Mouse (Mus musculus): ENCODE measurements around the gene Garnl3.
A peak's percentile ranks its signal among the peaks of the same experiment; 100 is the strongest.
"Not testable (repeated sequence)": the region's sequence is repeated elsewhere in the genome, so short reads cannot be mapped to it uniquely, and the experiment has no call there.

The Garnl3 gene

DNA sequence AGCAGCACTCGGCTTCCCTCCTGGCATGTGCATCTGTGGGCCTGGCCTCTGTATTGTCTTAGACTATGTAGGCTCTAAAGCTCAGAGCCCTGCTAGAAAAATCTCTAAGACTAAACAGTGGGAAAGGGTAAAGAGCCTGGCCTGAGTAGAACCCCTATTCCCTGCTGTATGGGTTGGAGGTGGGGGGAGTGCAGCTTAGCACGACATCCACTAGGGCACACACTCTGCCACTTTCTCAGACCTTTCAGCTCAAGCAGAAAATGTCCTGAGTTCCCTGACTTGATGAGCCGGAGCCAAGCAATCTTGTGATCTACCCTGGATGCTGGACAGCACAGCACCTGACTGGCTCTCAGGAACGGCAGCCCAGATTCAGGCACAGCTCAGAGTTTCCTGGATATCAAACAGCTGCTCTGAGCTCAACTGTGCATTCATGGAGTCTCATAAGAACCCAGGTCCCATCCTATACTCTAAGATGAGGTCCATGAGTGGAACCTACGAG is 24.9 kb upstream of the Garnl3 start:
- no peak for DNase-seq (ENCODE audit: low read depth, low spot score)

GRCm38 (mm10) chr2:33154751-33155372 is 23.4 kb upstream of the Garnl3 start:
- DNase-seq (ENCODE audit: low read depth, low spot score), result peak; percentile 63

DNA sequence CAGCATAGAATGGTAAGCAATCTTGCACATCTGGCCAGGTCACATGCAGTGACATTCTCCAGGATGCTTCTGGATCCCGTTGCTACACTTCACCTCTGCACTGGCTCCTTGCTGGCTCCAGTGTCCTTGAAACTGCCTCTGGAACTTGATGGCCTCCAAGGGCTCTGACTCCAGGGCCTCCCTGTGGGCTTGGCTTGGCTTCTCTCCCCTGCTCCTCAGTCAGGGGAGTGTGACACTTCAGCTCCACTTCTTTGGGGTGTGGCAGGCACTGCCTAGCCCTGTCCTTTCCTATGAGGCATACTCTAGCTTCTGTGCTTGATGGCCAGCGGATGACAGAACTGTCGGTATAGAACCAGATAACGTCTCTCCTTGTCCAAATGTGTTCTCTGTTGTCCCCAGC is 15.5 kb upstream of the Garnl3 start:
- DNase-seq (ENCODE audit: low read depth, low spot score), result no peak

GRCm38 (mm10) chr2:33143292-33143691 is 11.8 kb upstream of the Garnl3 start:
- DNase-seq (ENCODE audit: low read depth, low spot score), result no peak

GRCm38 (mm10) chr2:33138491-33138890 is 7.0 kb upstream of the Garnl3 start:
- DNase-seq (ENCODE audit: low read depth, low spot score), result no peak

- DNase-seq (ENCODE audit: low read depth, low spot score), result no peak
These were observed 6.3 kb upstream of the Garnl3 start for GRCm38 (mm10) chr2:33137731-33138130.

GRCm38 (mm10) chr2:33137244-33137643 is 5.8 kb upstream of the Garnl3 start:
- no peak for DNase-seq (ENCODE audit: low read depth, low spot score)

DNA sequence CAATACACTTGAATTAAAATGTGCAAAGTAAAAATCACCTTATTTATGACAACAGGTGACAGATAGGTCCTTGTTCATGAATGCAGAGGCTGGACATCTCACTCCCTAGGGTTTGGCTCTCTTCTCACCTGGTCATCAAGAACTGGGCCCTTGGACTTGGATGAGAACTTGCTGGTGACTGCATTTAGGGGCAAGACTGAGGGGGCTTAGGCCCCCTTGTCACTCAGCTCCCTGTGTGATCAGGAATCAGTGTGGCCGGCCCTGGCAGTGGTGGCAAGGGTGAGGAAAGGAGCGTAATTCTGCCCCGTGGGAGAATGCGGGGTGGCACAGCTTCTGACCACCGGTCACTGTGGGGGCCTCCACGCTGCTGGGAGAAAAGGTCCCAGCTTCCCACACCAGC is 4.9 kb upstream of the Garnl3 start:
- DNase-seq (ENCODE audit: low read depth, low spot score), result no peak

DNA sequence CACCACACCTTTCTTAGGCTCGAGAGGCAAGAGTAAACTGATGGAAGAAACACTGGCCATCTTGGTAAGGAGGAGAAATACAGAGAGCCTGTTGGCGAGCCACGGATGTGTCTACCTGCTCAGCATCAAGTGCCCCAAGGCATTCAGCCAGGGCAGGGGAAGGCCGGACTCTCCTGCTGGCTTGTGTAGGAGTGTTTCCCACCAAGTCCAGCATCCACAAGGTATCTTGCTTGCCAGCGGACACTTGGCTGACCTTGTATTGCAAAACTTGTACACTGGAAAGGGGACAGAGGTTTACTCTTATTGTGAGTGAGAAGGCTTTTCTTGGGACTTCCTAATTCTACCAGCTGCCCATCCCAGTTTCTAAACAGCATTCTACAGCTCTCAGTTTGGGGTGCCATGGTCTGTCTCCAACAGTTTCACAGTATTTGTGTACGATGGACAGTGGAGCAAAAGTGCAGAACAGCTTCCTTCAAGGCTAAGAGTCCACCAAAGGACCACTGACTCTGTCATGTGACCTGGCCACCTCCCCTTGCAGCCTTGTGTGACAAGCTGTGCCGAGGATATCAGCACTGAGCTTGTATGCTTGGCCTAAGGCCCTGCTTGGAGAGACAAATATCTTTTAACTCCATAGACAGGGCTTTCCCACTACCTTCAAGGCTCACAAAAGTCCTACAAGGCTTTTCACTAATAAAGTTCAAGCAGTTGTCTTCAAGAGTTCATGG is 3.5 kb upstream of the Garnl3 start:
- no peak for DNase-seq (ENCODE audit: low read depth, low spot score)

GRCm38 (mm10) chr2:33132306-33132705 is 852 bp upstream of the Garnl3 start:
- no peak for DNase-seq (ENCODE audit: low read depth, low spot score)

DNA sequence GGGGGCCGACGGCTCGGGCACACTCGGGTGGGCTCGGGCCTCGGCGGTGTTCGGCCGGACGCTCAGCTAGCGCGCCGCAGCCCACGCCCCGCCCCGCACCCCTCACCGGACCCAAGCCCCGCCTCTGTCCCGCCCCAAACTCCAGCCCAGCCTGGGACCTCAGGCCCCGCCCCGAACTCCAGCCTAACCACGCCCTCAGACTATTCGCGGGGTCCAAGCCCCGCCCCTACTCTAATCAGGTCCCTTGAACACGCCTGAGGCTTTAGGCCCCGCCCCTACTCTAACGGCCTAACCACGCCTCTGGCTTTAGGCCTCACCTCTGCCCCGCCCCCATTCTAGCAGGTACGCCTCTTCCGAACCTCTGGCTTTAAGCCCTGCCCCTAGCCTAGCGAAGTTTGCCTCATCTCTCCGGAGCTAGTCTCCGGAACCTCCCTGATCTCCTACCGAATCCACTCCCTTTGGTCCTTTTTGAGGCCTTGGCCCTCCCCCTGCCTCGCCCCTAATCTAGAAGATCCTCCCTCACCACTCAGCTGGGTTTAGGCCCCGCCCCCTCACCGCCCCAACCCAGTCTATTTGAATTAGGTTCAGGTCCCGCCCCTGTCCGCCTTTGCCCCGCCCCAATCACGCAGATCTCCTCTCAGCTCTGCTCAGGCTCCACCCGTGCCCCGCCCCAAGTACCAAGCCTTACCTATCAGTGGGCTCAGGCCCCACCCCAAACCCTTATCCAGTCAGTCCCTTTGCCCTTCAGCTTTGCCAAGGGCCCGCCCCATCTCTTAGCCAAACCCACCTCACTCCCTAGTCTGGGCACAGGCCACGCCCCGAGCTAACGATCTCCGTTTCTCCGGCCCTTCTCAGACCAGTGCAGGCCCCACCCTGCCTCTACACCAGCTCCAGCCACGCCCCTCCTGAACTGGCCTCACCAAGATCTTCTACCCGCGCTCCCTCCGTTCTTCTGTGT is 649 bp downstream of the Garnl3 start:
- DNase-seq (ENCODE audit: low read depth, low spot score), result peak; percentile 87

DNA sequence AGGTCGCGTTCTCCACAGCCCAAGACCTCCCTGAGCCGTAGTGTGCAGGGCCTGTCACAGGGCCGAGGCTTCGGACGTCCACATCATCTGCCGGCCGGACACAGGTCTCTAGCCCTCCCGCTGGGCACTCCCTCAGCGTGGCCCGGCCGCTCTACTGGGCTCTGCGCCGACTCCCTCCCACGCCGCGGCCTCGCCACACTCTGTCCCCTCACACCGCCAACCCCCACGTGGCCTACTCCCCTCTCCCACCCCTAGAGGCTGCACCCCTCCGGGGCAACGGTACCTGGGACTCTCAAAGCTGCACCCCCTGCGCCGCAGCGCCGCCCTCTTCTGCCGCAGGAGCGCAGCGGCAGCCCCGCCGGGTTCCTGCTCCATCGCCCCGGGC is 1.3 kb downstream of the Garnl3 start:
- DNase-seq (ENCODE audit: low read depth, low spot score), result no peak

DNA sequence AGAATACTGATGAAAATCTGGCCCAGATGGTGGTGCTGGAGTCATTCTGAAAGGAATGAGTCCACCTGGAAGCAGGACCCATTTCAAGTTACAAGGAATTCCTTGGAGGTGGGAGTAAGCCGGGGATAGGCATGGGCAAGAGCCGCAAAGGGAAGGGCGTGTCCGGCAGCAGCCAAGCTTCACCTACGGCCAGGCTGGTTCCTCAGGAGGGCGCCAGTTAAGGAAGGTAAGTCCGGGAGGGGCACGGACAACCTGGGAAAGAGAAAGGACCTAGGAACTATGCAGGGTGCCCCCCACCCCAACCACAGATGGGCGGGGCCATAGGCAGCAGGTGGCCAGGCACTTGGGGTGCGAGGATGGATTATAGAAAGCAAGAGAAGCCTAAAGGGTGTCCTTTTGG is 1.8 kb downstream of the Garnl3 start:
- no peak for DNase-seq (ENCODE audit: low read depth, low spot score)

DNA sequence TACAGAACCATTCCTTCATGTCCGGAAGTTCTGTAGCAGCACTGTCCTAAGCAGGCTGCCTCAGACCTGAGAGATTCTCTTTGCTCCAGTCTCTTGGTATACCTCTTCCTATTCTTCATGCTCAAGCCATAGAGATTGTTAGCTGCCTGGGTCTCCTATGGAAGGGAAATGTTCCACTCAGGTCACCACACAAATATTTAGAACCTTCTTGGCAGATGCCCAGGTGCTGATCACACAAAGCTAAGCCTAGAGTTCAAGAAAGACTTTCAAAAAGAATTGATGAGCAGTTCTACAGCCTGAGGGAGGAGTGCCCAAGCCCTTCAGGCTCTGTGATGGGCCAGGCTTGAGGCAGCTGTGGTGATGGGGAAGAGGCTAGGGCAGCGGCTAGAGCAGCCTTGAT is 2.4 kb downstream of the Garnl3 start:
- no peak for DNase-seq (ENCODE audit: low read depth, low spot score)

GRCm38 (mm10) chr2:33127271-33127670 is 4.2 kb downstream of the Garnl3 start:
- DNase-seq (ENCODE audit: low read depth, low spot score), result no peak

GRCm38 (mm10) chr2:33122856-33123255 is 8.6 kb downstream of the Garnl3 start:
- no peak for DNase-seq (ENCODE audit: low read depth, low spot score)

DNA sequence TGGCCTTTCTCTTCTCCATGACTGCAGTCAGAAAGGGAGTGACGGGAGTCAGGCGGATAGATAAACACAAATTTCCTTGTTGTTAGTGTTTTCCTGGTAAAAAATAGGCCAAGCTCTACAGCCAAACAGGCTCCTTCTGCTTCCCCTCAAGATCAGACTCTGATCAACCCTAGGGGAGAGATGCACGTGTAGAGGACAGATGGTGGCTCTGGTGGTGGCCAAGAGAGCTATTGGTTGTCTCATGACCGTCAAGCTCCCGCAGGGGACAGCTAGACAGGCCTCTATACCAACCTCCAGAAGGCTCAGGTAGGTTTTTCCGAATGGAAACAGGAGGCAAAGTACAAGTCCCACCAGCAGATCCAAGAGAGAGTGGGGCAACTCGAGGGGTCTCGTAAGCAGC is 30.9 kb downstream of the Garnl3 start:
- no peak for DNase-seq (ENCODE audit: low read depth, low spot score)

GRCm38 (mm10) chr2:33097326-33097725 is 34.1 kb downstream of the Garnl3 start:
- not testable (repeated sequence) for DNase-seq (ENCODE audit: low read depth, low spot score)

DNA sequence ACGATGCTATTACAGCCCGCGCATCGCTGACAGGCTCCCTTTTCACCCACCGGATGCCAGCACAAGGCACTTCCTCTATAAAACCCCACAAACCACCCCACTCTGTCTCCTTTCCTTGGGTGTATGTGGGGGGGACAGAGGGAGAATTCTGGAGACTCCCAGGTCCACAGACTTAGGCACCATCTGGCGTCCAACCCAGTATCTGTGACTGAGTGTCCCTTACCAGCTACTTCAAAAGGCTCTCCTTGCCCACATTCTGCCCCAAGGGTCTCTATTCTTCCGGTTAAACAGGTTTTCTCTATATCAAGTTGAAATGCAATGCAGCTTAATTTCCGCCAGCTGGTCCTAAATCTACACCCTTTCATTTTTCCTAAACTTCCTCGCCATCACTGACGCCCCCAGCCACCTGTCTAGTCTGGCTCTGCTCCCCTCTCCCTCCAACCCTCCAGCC is 36.2 kb downstream of the Garnl3 start:
- no peak for DNase-seq (ENCODE audit: low read depth, low spot score)

GRCm38 (mm10) chr2:33090620-33091520 is 40.6 kb downstream of the Garnl3 start:
- DNase-seq (ENCODE audit: low read depth, low spot score), result no peak

DNA sequence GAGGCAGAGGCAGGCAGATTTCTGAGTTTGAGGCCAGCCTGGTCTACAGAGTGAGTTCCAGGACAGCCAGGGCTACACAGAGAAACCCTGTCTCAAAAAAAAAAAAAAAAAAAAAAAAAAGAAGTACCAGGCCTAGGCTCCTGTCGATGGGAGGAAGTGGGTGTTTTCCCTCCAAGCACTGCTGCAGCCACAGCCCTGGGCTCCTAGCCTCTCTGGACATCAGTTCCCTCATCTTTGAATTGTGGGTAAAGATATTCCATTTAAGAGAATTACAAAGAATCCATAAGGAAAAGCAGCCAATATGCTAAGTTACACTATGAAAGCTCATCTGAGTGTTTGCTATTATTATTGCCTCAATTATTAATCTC is 41.4 kb downstream of the Garnl3 start:
- not testable (repeated sequence) for DNase-seq (ENCODE audit: low read depth, low spot score)
